Mouse (Mus musculus) C2C12 (cell line): Measurements from ENCODE around the gene Sdhb.

Experiments used
- CEBPB ChIP-seq: IDR thresholded peaks from one replicate; pipeline ENCODE4 v1.6.1; 2011; ENCODE audit warnings: low read depth, mild to moderate bottlenecking, control low read depth, moderate library complexity
- CTCF ChIP-seq: IDR thresholded peaks from one replicate; pipeline ENCODE4 v1.5.1; 2011; ENCODE audit not compliant: control insufficient read depth, insufficient read depth, insufficient read length
- FOSL1 ChIP-seq: IDR thresholded peaks from one replicate; pipeline ENCODE4 v1.8.0; 2011; ENCODE audit warnings: mild to moderate bottlenecking, low read length; ENCODE audit not compliant: poor library complexity, insufficient read depth, severe bottlenecking
- MAX ChIP-seq: IDR thresholded peaks from one replicate; pipeline ENCODE4 v1.6.1; 2011; ENCODE audit warnings: mild to moderate bottlenecking, control low read depth
- MYOD1 ChIP-seq: IDR thresholded peaks from one replicate; pipeline ENCODE4 v1.6.1; 2011; ENCODE audit warnings: low read depth; ENCODE audit not compliant: control insufficient read depth, insufficient read length
- MYOG ChIP-seq: IDR thresholded peaks from one replicate; pipeline ENCODE4 v1.6.1; 2011; ENCODE audit not compliant: control insufficient read depth, insufficient read length; ENCODE audit errors: extremely low read depth
- USF1 ChIP-seq: IDR thresholded peaks from one replicate; pipeline ENCODE4 v1.6.1; 2011; ENCODE audit warnings: low read depth, mild to moderate bottlenecking, control low read depth, moderate library complexity

DNA sequence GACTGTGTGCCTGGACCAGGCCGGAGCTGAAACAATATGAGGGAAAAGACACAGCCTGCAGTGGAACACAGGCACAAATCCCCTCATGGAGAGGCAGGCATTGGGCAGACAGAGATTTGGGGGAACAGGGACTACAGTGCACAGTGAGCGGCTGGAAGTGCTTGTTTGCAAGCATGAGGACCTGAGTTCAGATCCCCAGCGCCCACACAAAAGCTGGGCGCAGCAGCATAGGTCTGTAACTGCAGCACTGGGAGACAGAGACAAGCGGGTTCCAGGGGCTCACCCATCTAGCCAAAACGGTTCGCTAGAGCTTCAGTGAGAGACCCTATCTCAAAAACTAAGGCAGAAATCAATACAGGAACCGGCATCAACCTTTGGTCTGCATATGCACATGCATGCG is 47.4 kb upstream of the Sdhb start:
- TF ChIP-seq CTCF: no peak
- TF ChIP-seq CEBPB: no peak
- TF ChIP-seq USF1: no peak
- no peak for TF ChIP-seq MAX
- TF ChIP-seq MYOG: no peak
- TF ChIP-seq MYOD1: no peak
- no peak for TF ChIP-seq FOSL1
